Mouse (Mus musculus) ovary, postnatal 10 days (tissue): Measurements from ENCODE around the gene Cdkl3.

ENCODE experiments used
- DNase-seq: peaks from one replicate; pipeline ENCODE4 v3.0.0; 2022; ENCODE audit warnings: low spot score

Gene Cdkl3

DNA sequence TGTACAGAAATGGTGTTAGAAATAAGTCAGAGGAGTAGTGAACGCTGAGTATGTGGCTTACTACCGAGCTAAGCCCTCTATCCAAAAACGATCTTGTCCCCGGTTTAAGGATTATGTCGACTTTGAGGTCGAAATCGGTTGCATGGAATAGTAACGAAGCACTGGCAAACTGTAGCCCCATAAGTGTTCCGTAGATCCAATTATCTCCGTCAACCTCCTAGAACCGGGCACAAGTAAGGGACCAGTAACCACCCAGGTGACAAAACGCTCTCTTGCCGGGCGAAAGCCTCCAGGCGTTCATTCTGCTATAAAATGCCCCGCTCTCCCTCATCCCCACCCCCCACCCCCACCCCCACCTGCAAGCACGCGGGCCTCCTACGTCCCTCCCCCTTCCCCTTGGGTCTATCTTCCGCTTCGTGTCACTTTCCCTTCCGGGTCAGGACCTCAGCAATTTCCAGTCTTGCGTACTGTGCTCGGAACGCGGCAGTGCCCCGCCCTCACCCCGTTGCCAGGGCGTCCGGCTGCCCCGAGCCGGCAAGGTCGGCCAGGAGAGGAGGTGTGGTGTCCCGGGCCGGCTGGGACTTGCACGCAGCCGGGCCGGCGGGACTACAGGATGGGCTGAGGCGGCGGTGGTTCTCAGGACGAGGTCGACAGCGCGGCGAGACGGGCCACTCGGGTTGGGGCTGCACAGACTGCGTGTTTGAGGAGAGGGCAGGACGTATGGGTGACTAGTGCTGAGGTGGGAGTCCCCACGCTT lies at the start of gene Cdkl3:
Gene Cdkl3 (plus strand): TSS at position 450 of the 757 bp plus-strand sequence.
- DNase-seq = peak; percentile 73

DNA sequence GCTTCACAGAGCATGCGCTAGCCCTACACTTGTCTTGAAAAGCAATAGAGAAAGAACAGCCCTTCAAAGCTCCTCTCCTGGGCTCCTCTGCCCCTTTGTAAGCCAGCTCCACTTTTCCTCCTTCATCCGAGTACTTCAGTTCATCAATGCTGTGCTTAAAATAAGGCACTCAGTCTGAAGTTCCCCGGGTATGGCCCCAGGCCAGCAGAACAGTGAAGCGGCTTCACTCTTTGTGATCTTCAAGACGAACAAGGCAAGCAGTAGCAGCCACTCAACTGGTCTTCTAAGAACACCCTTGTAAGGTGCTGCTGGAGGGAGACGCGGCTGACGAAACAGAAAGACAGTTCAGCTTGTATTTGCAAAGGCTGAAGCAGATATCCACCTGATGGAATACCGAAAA lies 47.9 kb upstream of the Cdkl3 start:
- no peak for DNase-seq

- no peak for DNase-seq
Observed at GRCm38 (mm10) chr11:51957760-51958159, 46.3 kb upstream of the Cdkl3 start.

GRCm38 (mm10) chr11:51959511-51959910 lies 44.5 kb upstream of the Cdkl3 start:
- DNase-seq = no peak

DNA sequence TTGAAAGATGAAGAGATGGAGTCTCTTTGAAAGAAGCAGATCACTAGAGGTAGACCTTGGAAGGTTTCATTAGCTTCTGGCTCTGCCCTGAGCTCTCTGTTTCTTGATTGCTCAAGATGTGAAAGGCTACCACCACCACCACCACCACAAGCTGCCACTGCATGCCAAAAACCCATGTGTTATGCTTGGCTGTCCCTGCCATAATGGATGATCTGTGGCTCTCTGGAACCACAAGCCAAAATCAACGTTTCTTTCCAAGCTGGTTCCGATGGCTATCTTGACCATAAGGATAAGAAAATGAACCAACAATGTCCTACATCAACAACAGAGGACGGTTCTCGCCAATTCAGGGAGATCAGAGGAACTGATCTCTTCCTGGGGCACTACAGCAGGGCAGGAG lies 44.0 kb upstream of the Cdkl3 start:
- DNase-seq = no peak

DNA sequence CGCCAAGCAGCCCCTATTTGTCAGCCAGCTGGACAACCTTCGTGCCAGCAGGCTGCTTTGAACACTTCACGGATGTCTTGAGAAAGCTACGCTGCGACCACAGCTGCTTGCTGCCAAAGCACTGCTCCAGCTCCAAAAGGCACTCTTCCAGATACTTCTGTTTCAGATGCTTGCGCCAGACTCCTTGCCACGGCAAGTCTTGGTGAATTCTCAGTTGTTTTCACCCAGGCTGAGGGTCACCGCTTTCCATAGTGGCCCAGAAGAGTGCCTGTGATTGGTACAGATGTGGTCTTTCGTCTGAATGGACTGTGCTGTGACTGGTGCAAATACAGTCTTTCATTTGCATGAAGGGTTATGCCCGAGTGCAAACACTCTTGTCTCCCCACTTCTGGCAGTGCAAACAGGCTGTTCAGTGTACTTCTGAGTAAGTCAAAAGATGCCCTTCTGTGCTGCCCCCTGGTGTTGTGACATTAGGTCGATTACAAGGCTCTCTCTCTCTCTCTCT lies 43.0 kb upstream of the Cdkl3 start:
- DNase-seq = no peak

- DNase-seq = no peak
Observed at GRCm38 (mm10) chr11:51961761-51962160, 42.3 kb upstream of the Cdkl3 start.

DNA sequence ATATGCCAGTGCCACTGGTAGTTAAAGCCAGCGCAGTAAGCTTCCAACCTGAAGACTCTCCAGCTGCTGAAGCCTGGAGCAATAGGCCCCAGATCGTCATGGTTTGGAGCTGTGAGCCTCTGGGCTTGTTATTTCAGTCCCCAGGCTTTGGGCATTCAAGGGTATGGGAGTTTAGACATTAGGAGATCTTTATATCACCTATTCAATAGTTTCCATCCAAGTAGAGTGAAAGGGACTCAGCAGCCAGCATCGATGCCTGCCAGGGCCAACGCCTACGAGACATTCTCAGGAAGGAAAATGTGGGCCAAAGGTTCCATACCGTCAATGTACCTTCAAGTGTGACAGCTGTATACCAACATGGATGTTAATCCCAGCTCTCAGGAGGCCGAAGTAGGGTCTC lies 41.7 kb upstream of the Cdkl3 start:
- no peak for DNase-seq

- DNase-seq = no peak
Observed at GRCm38 (mm10) chr11:51966651-51967050, 37.4 kb upstream of the Cdkl3 start.

- DNase-seq = peak; percentile 97
Observed at GRCm38 (mm10) chr11:51967443-51968401, 36.3 kb upstream of the Cdkl3 start, which contains the start of gene Cdkn2aipnl. TSS of gene Cdkn2aipnl (plus strand) at chr11:51967661.

DNA sequence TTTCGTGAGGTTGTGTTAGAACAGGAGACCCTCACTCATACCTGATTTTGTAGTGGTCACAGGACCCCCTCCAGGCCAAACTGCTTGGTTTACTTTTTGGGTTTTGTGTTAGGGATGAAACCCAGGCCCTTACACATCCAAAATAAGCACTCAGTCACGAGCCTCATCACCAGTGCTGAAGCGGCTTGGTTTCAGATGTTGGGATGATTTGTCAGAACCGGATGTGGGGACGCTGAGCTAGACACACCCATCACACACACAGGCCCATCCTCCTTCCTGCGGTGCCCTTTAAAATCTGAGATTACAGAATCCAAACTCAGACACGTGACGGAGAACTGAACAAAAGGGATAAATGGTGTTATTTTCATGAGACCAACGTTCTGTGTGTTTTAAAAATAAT lies 35.1 kb upstream of the Cdkl3 start:
- no peak for DNase-seq

GRCm38 (mm10) chr11:51969511-51969910 lies 34.5 kb upstream of the Cdkl3 start:
- no peak for DNase-seq

GRCm38 (mm10) chr11:51971644-51972043 lies 32.4 kb upstream of the Cdkl3 start:
- no peak for DNase-seq

- peak; percentile 58 for DNase-seq
Observed at GRCm38 (mm10) chr11:51999611-52000289, 4.3 kb upstream of the Cdkl3 start.

DNA sequence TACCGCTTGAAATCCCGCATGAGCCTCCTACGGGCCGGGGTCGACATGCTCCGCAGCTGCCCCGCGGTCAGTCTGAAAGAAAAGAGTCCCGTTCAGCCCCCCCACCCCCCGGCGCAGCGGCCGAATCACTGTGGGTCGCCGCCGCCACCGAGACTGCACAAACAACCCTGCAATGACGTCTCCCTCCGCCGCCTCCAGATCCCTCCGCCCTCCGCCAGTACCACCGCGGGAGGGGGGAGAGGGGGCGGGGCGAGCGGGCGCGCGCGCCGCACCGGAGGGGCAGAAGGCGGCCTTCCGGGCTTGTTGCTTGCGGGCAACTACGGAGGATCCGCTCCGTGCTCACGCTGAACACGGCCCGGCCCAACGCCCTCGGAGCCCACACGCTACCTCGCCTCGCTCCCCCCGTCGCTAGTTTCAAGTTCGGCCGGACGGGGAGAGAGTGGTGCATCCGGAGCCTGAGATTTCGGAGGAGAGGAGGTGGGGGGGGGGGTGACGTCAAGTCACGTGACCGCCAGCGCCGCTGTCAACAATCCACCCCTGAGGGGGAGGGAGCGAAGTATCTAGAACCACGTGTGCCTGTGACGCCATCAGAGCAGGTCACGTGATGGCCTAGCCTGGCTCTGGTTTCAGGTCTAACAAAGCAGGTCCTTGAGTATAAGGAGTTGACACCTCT lies 3.6 kb upstream of the Cdkl3 start, which contains the start of gene Ube2b:
Gene Ube2b (minus strand): TSS at position 473 of the 673 bp plus-strand sequence.
- DNase-seq = peak; percentile 91

DNA sequence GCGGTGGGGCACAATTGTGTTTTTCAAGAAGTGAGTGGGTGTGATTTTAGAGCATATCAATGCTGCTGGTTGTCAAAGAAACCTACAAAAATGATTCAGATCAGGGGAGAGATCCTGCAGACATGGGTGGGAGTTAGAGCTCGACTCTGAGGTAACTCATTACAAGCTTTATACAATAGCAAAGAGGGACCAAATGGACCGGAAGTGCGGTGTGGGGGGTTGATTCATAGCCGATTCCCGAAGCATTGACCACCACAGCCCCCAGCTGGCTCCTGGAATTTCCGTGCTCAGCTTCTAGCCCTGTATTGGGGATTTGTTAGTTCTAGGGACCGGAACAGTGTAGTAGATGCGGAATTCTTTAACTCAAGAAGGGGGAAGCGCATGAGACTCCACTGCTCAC lies 2.7 kb upstream of the Cdkl3 start:
- DNase-seq = no peak

- no peak for DNase-seq
Observed at GRCm38 (mm10) chr11:52001861-52002260, 2.2 kb upstream of the Cdkl3 start.

- no peak for DNase-seq
Observed at GRCm38 (mm10) chr11:52002842-52003504, 1.0 kb upstream of the Cdkl3 start.

- DNase-seq = no peak
Observed at GRCm38 (mm10) chr11:52003505-52003771, 583 bp upstream of the Cdkl3 start.

DNA sequence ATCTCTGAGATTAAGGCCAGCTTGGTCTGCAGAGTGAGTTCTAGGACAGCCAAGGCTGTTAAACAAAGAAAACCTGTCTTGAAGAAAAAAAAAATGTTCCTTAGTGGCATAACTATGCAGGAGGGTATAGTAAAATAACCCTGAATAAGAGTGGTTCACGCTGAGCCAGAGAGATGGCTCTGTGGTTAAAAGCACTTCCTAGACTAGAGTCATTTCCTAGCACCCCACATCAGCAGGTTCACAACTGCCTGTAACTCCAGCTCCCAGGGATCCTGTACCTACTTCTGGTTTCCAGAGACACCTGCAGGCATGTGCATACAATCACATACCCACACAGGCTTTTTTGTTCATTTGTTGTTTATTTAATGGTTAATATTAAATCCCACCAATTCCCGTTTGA lies 1.6 kb downstream of the Cdkl3 start:
- DNase-seq = no peak

- DNase-seq = no peak
Observed at GRCm38 (mm10) chr11:52011011-52011410, 7.0 kb downstream of the Cdkl3 start.
